8 mouse cellular contexts compared by ENCODE assay signal in genomic region chr2:18799966-18800645, GRCm38 (mm10).
DNase-seq lines count a peak whose midpoint lies in the region; ATAC-seq and TF ChIP-seq lines count a peak whose summit lies in the region.

No protein-coding gene starts in this region.

- no peak overlapping the region for H3K9ac ChIP-seq in heart, postnatal 0 days (replicated peaks; ENCODE audit: low read depth, low read length)
- H3K9ac ChIP-seq in liver, postnatal 0 days (replicated peaks) = no peak overlapping the region
- peak overlapping the region; percentile 78 for H3K9ac ChIP-seq in neural tube, embryonic 13.5 days

- no peak for TF ChIP-seq EP300 in heart, postnatal 0 days (IDR thresholded peaks at IDR 0.05; ENCODE audit: low read depth)
- TF ChIP-seq EP300 in liver, postnatal 0 days (IDR thresholded peaks at IDR 0.05; ENCODE audit: low read depth) = no peak

- peak overlapping the region; percentile 88 for H3K4me2 ChIP-seq in heart, postnatal 0 days (ENCODE audit: low read depth, low read length)
- peak overlapping the region; percentile 58 for H3K4me2 ChIP-seq in liver, postnatal 0 days (ENCODE audit: low read depth, low read length)
- peak overlapping the region; percentile 77 for H3K4me2 ChIP-seq in neural tube, embryonic 13.5 days

- H3K4me1 ChIP-seq in embryonic facial prominence, embryonic 10.5 days = peaks cover 27% of the 10 kb centered on the region
- H3K4me1 ChIP-seq in heart, postnatal 0 days (ENCODE audit: control insufficient read depth, insufficient read depth) = peaks cover 8% of the 10 kb centered on the region; the same call in 1 of the 2 replicates
- peaks cover 8% of the 10 kb centered on the region for H3K4me1 ChIP-seq in liver, postnatal 0 days (ENCODE audit: insufficient read depth)
- H3K4me1 ChIP-seq in neural tube, embryonic 13.5 days (replicated peaks) = peaks cover 43% of the 10 kb centered on the region

- ATAC-seq in heart, postnatal 0 days (ENCODE audit: insufficient read depth, low read depth) = peak; percentile 33; the same call in 1 of the 2 replicates
- ATAC-seq in liver, postnatal 0 days = no peak
- peak; percentile 86 for ATAC-seq in neural tube, embryonic 13.5 days (ENCODE audit: low read depth)

- H3K36me3 ChIP-seq in embryonic facial prominence, embryonic 10.5 days (replicated peaks) = no peaks in the 10 kb centered on the region
- no peaks in the 10 kb centered on the region for H3K36me3 ChIP-seq in heart, postnatal 0 days (replicated peaks; ENCODE audit: control insufficient read depth, insufficient read depth, low read length)
- H3K36me3 ChIP-seq in liver, postnatal 0 days (replicated peaks; ENCODE audit: insufficient read depth, low read length) = no peaks in the 10 kb centered on the region
- H3K36me3 ChIP-seq in neural tube, embryonic 13.5 days = no peaks in the 10 kb centered on the region

- peaks cover 95% of the 10 kb centered on the region for H3K27me3 ChIP-seq in embryonic facial prominence, embryonic 10.5 days (replicated peaks; ENCODE audit: low read depth, poor library complexity, severe bottlenecking)
- peaks cover 54% of the 10 kb centered on the region for H3K27me3 ChIP-seq in heart, postnatal 0 days (ENCODE audit: control insufficient read depth, insufficient read depth, low read length)
- H3K27me3 ChIP-seq in liver, postnatal 0 days (ENCODE audit: insufficient read depth, low read length) = peaks cover 50% of the 10 kb centered on the region
- H3K27me3 ChIP-seq in neural tube, embryonic 13.5 days = peaks cover 12% of the 10 kb centered on the region

- H3K27ac ChIP-seq in embryonic facial prominence, embryonic 10.5 days (replicated peaks) = peak overlapping the region; percentile 57
- no peak overlapping the region for H3K27ac ChIP-seq in heart, postnatal 0 days (ENCODE audit: low read depth)
- no peak overlapping the region for H3K27ac ChIP-seq in liver, postnatal 0 days (ENCODE audit: low read depth)
- H3K27ac ChIP-seq in neural tube, embryonic 13.5 days (replicated peaks) = peak overlapping the region; percentile 92

- peak overlapping the region; percentile 58 for H3K4me3 ChIP-seq in embryonic facial prominence, embryonic 10.5 days
- H3K4me3 ChIP-seq in heart, postnatal 0 days (ENCODE audit: low read depth, low read length) = peak overlapping the region; percentile 53
- peak overlapping the region; percentile 37 for H3K4me3 ChIP-seq in liver, postnatal 0 days (ENCODE audit: low read depth, low read length)
- peak overlapping the region; percentile 44 for H3K4me3 ChIP-seq in neural tube, embryonic 13.5 days

- TF ChIP-seq CTCF in heart, postnatal 0 days (IDR thresholded peaks at IDR 0.05; ENCODE audit: low read depth) = no peak
- TF ChIP-seq CTCF in liver, postnatal 0 days (IDR thresholded peaks at IDR 0.05; ENCODE audit: low read depth) = peak; percentile 16; the same call in 1 of the 2 replicates

- WGBS in embryonic facial prominence, embryonic 10.5 days = under 1% methylated on average over 46 of the region's 46 CpGs
- WGBS in heart, postnatal 0 days = under 1% methylated on average over 46 of the region's 46 CpGs
- WGBS in liver, postnatal 0 days (ENCODE audit: insufficient replicate concordance) = 2% methylated on average over 46 of the region's 46 CpGs
- under 1% methylated on average over 46 of the region's 46 CpGs for WGBS in neural tube, embryonic 13.5 days

- no peaks in the 10 kb centered on the region for H3K9me3 ChIP-seq in embryonic facial prominence, embryonic 10.5 days
- no peaks in the 10 kb centered on the region for H3K9me3 ChIP-seq in heart, postnatal 0 days (replicated peaks; ENCODE audit: control insufficient read depth, low read length)
- no peaks in the 10 kb centered on the region for H3K9me3 ChIP-seq in liver, postnatal 0 days (ENCODE audit: low read length)
- no peaks in the 10 kb centered on the region for H3K9me3 ChIP-seq in neural tube, embryonic 13.5 days

- DNase-seq in CD4-positive, CD25-positive, alpha-beta regulatory T cell, adult 2 months (ENCODE audit: low read depth, low spot score) = peak; percentile 72
- peak; percentile 40 for DNase-seq in adrenal gland, adult 2 months
- peak; percentile 82 for DNase-seq in embryonic facial prominence, embryonic 10.5 days (ENCODE audit: low spot score)
- no peak for DNase-seq in heart, postnatal 0 days (ENCODE audit: low spot score)
- DNase-seq in layer of hippocampus, adult 8-10 months (ENCODE audit: low spot score in 2 of 2) = peak; percentile 71 to 83
- DNase-seq in liver, postnatal 0 days = peak; percentile 24
- DNase-seq in yolk sac, embryonic 10.5 days (ENCODE audit: low spot score) = peak; percentile 45

Comparison
In these comparisons a context has a peak if more than half of its experiments do, and no peak if none do; other contexts are left out.
1. H3K27ac ChIP-seq: peak in embryonic facial prominence, embryonic 10.5 days (single experiment) and neural tube, embryonic 13.5 days (single experiment); none in heart, postnatal 0 days (single experiment) and liver, postnatal 0 days (single experiment).
2. Peak in every context shown above with its lines, with median percentiles within 50 percentile points of each other: H3K4me3 ChIP-seq and H3K4me2 ChIP-seq.